Mouse (Mus musculus) midbrain, postnatal 0 days (tissue): ENCODE data around the gene Slc45a3. TPM values are rescaled to one million over a fixed set of nuclear protein-coding genes. Genes with fewer than 3 reads are reported as not detected.

Experiments
- ATAC-seq: fragments of 200-750 bp; cut with Nextera tagmentation; 2 replicates; pipeline ENCODE4 v1.8.0; 2017; ENCODE audit warnings: moderate number of reproducible peaks, mild to moderate bottlenecking, moderate TSS enrichment, moderate library complexity; ENCODE audit not compliant: low FRiP score
- DNase-seq: peaks from one replicate; pipeline ENCODE4 v3.0.0-alpha.2; 2015; ENCODE audit warnings: low spot score
- H3K27ac ChIP-seq: fragments of 300-500 bp; sonication (generic); 2 replicates; pipeline ENCODE4 v1.5.1; 2014; ENCODE audit warnings: low read depth, mild to moderate bottlenecking, low read length, mixed read lengths
- H3K27me3 ChIP-seq: fragments of 300-500 bp; sonication (generic); 2 replicates; pipeline ENCODE4 v1.6.1; 2014; ENCODE audit warnings: low read length, control low read depth, mixed read lengths; ENCODE audit not compliant: insufficient read depth
- H3K36me3 ChIP-seq: fragments of 300-500 bp; sonication (generic); 2 replicates; pipeline ENCODE4 v1.6.1; 2014; ENCODE audit warnings: low read length, control low read depth, mixed read lengths; ENCODE audit not compliant: insufficient read depth
- H3K4me1 ChIP-seq: fragments of 300-500 bp; sonication (generic); 2 replicates; pipeline ENCODE4 v1.6.1; 2014; ENCODE audit warnings: mild to moderate bottlenecking, control low read depth, antibody characterized with exemption, low read length, mixed read lengths; ENCODE audit not compliant: insufficient read depth
- H3K4me2 ChIP-seq: fragments of 300-500 bp; sonication (generic); 2 replicates; pipeline ENCODE4 v1.6.1; 2014; ENCODE audit warnings: low read depth, mild to moderate bottlenecking, low read length, mixed read lengths; ENCODE audit not compliant: poor library complexity, severe bottlenecking
- H3K4me3 ChIP-seq: fragments of 300-500 bp; sonication (generic); 2 replicates; pipeline ENCODE4 v1.5.1; 2014; ENCODE audit warnings: low read depth, mild to moderate bottlenecking, low read length, moderate library complexity
- H3K9ac ChIP-seq: fragments of 300-500 bp; sonication (generic); replicated peaks from 2 replicates; pipeline ENCODE4 v1.6.1; 2014; ENCODE audit warnings: mild to moderate bottlenecking, low read length, moderate library complexity, mixed read lengths; ENCODE audit not compliant: poor library complexity, severe bottlenecking
- H3K9me3 ChIP-seq: fragments of 300-500 bp; sonication (generic); 2 replicates; pipeline ENCODE4 v1.6.1; 2016; ENCODE audit warnings: low read length, control low read depth
- CTCF ChIP-seq: IDR thresholded peaks from 2 replicates; pipeline ENCODE4 v1.5.1; 2016; ENCODE audit warnings: antibody characterized with exemption, mild to moderate bottlenecking
- WGBS: fragments of 180-500 bp; shearing (Covaris S2); extraction: QIAGEN DNeasy Blood & Tissue Kit; methylation state at CpG from one replicate; pipeline ENCODE4 v1.1.7; 2014; 5-methylcytosine and 5-hydroxymethylcytosine counted together
- polyA plus RNA-seq: library from polyadenylated mRNA; unstranded; fragments of >200 nt; fragmentation: Nextera tagmentation; extraction: Ambion mirVana; gene quantifications from 2 replicates; pipeline ENCODE4 v1.2.1, GENCODE M21; 2015
- total RNA-seq: library from RNA; depleted of rRNA; stranded (reverse); fragments of >200 nt; gene quantifications from 2 replicates; pipeline ENCODE4 v1.2.3, GENCODE M21; 2014; rRNA removed

Slc45a3 gene
- total and polyA plus RNA-seq, 2 experiments from 2014 or later: 0.38 to 1.3 TPM

DNA sequence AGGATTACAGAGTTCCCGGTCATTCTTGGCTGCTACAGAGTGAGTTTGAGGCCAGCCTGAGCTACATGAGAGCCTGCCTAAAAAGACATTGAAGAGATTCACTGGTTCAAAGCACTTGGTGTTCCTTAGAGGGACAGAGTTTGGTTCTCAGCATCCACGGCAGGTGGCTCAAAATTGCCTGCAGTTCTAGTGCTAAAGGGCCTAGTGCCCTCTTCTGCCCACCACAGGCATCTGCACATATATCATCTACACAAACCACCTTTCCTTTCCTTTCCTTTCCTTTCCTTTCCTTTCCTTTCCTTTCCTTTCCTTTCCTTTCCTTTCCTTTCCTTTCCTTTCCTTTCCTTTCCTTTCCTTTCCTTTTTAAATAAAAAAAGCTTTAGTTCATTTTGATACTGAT lies 67.8 kb downstream of the Slc45a3 start:
- Histone ChIP-seq H3K4me1 (no peaks in the 10 kb centered on the region), H3K27ac (no peak overlapping the region), H3K4me2 (no peak overlapping the region), H3K27me3 (no peaks in the 10 kb centered on the region), H3K9me3 (no peaks in the 10 kb centered on the region), H3K9ac (no peak overlapping the region), H3K36me3 (peaks cover 22% of the 10 kb centered on the region), H3K4me3 (no peak overlapping the region)
- TF ChIP-seq CTCF: peak; percentile 51
- WGBS: 72% methylated on average over 2 of the region's 2 CpGs
- ATAC-seq: no peak
- no peak for DNase-seq

DNA sequence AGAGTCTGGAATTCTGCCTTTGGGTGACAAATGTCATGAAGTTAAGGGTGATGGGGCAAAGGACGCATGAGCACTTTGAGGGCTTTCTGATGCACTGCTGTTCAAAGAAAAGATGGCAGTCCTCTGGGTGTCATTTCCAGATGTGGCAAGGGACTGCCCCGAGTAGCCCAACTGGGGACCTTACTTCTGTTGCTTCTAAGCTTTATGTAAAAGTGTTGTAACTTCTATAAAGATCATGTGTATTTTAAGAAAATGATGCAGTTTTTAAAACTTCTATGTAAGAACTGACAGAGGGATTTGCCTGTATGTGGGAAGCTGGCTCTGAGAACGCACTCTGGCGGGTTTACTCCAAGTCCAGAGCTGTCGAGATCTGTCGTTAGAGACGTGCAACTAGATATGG lies 69.4 kb downstream of the Slc45a3 start:
- Histone ChIP-seq H3K36me3 (peaks cover 22% of the 10 kb centered on the region), H3K9me3 (no peaks in the 10 kb centered on the region), H3K9ac (no peak overlapping the region), H3K4me1 (no peaks in the 10 kb centered on the region), H3K27me3 (no peaks in the 10 kb centered on the region), H3K27ac (no peak overlapping the region), H3K4me3 (no peak overlapping the region), H3K4me2 (no peak overlapping the region)
- 92% methylated on average over 7 of the region's 7 CpGs for WGBS
- no peak for TF ChIP-seq CTCF
- DNase-seq: no peak
- no peak for ATAC-seq

Other genes starting within 250 kb of the Slc45a3 start
- 0.44 TPM in 1 of 2 replicates, not detected in the other for gene Slc26a9, start 218.9 kb upstream of the Slc45a3 start, total RNA-seq
- 0.10 and 0.14 TPM in 2 replicates for gene Slc26a9, start 218.9 kb upstream of the Slc45a3 start, polyA plus RNA-seq
- 0.05 TPM in 2 replicates for gene Pm20d1, start 165.6 kb upstream of the Slc45a3 start, total RNA-seq
- gene Pm20d1, start 165.6 kb upstream of the Slc45a3 start, polyA plus RNA-seq: 0.29 and 0.38 TPM in 2 replicates
- gene Slc41a1, start 135.5 kb upstream of the Slc45a3 start, total RNA-seq: 39.6 and 45.5 TPM in 2 replicates
- 21.0 and 22.1 TPM in 2 replicates for gene Slc41a1, start 135.5 kb upstream of the Slc45a3 start, polyA plus RNA-seq
- 4.9 and 7.8 TPM in 2 replicates for gene Rab29, start 95.7 kb upstream of the Slc45a3 start, total RNA-seq
- gene Rab29, start 95.7 kb upstream of the Slc45a3 start, polyA plus RNA-seq: 6.6 and 7.9 TPM in 2 replicates
- 121 and 140 TPM in 2 replicates for gene Nucks1, start 52.4 kb upstream of the Slc45a3 start, total RNA-seq
- 41.3 and 51.7 TPM in 2 replicates for gene Nucks1, start 52.4 kb upstream of the Slc45a3 start, polyA plus RNA-seq
- 17.6 and 23.4 TPM in 2 replicates for gene Elk4, start 44.6 kb downstream of the Slc45a3 start, total RNA-seq
- 6.0 and 8.1 TPM in 2 replicates for gene Elk4, start 44.6 kb downstream of the Slc45a3 start, polyA plus RNA-seq
- 4.6 and 9.2 TPM in 2 replicates for gene Mfsd4a, start 105.1 kb downstream of the Slc45a3 start, total RNA-seq
- gene Mfsd4a, start 105.1 kb downstream of the Slc45a3 start, polyA plus RNA-seq: 9.0 and 9.9 TPM in 2 replicates
- 3.5 and 7.2 TPM in 2 replicates for gene Cdk18, start 176.7 kb downstream of the Slc45a3 start, total RNA-seq
- 2.4 and 3.1 TPM in 2 replicates for gene Cdk18, start 176.7 kb downstream of the Slc45a3 start, polyA plus RNA-seq
- 9.3 and 12.6 TPM in 2 replicates for gene Lemd1, start 228.5 kb downstream of the Slc45a3 start, total RNA-seq
- 11.3 and 12.6 TPM in 2 replicates for gene Lemd1, start 228.5 kb downstream of the Slc45a3 start, polyA plus RNA-seq
- gene AC124108.1, start 228.5 kb downstream of the Slc45a3 start, total RNA-seq: 3.9 and 6.9 TPM in 2 replicates
- gene AC124108.1, start 228.5 kb downstream of the Slc45a3 start, polyA plus RNA-seq: 0.50 and 0.54 TPM in 2 replicates